Mouse (Mus musculus) liver (tissue): ENCODE results near the gene Zfp280b.
"Not testable (repeated sequence)": the region's sequence is repeated elsewhere in the genome, so short reads cannot be mapped to it uniquely, and the experiment has no call there.

ENCODE experiments used
- DNase-seq: peaks from one replicate; pipeline ENCODE4 v3.0.0-alpha.2; 2020; ENCODE audit warnings: mixed read lengths

Gene Zfp280b

DNA sequence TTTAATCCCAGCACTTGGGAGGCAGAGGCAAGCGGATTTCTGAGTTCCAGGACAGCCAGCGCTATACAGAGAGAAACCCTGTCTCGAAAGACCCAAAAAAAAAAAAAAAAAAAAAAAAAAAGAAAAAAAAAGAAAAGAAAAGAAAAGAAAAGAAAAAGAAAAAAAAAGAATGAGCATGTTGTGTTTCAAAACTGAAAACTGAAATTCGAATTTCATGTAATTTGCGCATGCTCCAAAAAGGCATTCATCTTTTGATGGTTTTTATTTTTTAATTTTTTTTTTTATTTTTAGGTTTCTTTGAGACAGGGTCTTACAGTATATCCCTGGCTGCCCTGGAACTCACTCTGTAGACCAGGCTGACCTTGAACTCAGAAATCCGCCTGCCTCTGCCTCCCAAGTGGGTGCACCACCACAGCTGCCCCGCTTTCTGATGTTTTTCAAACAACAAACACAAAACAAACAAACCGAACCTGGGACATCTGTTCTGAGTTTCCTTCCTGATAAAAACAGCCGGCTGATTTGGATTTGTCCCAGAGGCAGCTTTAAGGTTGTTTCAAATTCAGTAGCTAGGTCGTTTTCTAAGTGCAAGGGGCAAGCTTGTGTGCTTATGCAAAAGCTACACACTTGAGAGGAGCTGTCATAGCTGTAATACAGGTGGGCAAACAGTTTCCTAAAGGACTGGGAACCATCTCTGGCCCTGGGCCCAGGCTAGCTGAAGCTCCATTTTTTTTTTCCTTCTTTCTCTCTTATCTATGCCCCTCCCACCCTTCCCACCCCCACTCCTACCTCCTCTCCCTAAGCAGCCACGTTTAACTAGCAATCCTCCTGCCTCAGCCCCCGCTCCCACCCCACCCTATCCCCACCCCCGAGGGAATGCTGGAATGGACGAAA, 694 bp upstream of the Zfp280b start:
- DNase-seq = no peak

DNA sequence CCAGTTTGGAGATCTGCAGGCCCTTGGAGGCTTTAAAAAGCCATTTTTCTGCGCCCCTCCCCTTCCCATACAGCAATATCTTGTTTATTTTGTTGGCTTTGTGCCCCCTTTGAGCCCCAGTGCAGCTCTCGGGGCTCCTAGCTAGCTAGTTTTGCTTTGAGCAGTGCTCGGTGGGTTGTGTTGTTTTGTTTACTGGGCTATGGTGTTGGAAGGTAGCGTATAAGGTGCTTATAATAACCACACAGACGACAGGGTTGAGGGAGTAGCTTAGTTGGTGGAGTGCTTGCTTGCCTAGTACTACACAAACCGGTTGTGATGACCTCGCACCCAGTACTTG, 637 bp downstream of the Zfp280b start:
- DNase-seq = no peak

DNA sequence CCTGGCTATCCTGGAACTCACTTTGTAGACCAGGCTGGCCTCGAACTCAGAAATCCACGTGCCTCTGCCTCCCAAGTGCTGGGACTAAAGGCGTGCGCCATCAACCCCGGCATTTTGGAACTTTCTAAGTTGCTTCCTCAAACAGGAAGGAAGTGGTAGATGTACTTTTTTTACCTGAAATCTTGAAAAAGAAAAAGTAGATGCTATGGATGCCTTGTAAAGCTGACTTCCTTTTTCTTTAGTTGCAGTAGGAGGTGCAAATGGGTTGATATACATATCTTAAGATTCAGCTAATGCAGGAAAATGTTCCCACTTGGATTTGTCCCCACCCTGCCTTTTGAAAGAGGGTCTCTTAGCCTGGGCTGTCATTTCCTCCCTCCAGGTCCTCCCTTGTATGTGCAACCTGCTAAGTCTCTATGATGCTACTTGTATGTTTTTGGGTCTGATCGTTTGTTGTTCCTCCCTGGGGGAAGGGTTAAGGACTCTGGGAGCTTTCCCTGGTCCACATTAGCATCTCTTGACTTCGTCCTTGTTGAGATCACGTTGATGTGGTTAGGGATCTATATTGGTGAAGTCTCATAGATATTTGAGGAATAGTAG, 1.7 kb downstream of the Zfp280b start:
- no peak for DNase-seq

DNA sequence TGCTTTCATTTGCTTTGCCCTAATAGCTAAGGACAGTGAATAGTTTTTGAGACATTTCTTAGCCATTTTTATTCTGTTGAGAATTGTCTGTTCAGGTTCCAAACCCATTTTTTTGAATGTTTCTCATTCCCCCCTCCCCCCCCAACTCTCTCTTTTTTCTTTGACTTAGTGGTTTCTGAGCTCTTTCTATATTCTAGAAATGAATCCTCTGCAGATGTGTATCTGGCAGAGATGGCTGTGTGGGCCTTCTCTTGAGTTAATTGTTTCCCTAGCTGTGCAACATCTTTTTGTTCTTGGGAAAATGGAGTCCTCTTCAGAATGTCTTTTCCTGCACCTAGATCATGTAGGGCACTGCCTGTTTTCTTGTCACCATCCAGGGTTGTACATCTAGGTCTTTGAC, 2.8 kb downstream of the Zfp280b start:
- no peak for DNase-seq

DNA sequence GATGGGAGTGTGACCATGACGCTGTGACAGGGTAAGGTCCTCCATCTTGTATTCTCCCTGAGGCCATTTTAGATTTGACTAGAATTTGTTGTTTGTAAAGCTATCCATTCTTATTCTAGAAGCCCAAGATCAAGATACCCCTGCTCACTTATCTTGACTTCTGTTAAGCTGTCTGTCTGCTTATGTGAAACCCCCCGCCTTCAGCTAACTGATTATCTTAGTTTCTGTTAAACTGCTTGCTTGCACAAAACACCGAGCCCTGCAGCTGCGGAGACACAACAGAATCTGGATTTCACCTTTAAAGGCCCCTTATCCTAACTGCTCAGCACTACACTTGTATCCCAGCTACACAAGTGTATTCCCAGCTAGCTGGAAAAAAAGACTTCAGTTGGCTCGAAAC, 4.5 kb downstream of the Zfp280b start:
- DNase-seq = no peak

DNA sequence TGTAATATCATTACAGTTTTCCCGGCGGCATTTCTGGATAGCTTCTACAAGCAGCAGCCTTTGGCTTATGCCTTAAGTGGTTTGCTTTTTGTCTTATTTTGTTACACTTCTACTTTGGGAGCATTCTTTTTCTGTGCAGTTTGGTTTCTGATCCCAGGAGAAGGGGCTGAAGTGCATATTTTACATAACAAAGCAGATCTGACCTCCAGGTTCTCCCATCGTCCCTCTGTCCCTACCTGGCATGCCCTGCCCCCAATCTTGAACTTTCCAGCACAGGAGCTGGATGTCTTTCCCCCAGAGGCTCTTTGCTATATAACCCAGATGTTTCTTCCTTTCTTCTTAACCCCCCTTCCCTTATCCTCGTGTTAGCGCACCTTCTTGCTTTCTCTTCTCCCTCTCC, 12.9 kb downstream of the Zfp280b start:
- no peak for DNase-seq

DNA sequence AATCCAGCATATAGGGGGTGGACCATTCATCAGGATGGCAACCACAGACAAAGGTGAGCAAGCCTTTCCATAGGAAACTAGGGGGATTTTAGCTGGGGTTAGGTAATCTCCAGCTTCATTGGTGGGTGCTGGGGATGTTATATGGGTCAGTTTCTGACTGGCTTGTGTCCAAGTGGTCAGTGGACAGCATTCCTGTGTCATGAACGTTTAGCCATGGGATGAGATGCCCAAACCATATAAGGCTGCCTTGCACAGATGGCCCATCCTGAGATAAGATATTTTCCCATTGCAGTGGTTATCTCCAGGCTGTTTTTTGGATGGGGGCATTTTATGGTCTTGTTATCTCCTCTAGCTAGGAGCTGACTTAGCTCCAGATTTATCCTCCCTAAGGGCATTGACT, 14.3 kb downstream of the Zfp280b start:
- no peak for DNase-seq

DNA sequence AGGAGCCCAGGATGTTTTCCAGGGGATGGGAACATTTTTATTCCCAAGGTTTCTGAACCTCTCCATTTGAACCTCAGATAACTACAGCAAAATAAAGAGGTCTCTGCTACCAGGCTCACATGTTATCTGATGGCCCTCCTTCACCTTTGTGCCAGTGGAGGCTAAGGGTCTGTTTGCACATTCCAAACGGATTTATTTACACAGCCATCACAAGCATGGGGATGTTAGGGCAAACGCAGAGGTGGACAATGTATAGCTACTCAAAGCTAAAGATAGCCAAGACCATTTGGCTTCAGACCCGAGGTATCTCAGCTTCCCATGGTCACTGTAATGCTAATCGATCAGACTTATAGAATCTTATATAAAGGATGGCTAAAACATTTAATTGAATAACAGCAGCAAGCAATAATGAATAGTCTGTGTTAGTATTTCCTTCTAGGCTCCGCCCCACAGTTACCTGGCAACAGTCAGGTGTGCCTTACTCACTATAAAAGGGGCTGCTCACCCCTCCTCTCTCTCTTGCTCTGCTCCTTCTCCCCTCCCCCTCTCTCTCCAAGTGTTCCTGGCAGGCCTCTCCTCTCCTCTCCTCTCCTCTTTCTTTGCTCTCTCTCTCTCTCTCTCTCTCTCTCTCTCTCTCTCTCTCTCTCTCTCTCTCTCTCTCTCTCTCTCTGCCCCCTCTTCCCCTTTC, 14.9 kb downstream of the Zfp280b start:
- no peak for DNase-seq

DNA sequence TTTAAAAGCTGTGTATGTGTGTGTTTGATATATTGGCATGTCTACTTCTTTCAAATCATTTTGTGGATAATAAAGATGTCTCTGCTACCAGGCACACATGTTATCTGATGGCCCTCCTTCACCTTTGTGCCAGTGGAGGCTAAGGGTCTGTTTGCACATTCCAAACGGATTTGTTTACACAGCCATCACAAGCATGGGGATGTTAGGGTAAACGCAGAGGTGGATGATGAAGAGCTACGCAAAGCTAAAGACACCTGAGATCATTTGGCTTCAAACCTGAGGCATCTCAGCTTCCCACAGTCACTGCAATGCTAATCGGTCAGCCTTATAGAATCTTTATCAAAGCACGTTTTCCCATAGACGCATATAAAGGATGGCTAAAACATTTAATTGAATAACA, 16.5 kb downstream of the Zfp280b start:
- DNase-seq = no peak

DNA sequence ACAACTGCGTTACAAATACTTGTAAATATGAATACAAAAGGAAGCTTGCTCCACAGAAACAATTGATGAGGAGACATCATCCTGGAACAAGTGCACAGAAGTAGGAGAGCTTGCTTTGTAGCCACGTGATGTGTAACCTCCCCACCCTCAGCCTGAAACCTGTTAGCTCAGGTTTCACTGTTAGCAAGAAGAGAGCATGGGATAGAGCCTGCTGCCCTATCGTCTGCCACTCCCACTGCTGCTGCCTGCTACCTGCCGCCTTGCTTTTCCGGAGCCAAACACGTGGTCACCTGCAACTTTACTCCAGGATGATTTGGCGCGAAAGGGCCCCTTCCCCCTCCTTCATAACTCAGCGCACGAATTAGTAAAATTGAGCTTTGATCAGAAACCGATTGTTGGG, 19.4 kb downstream of the Zfp280b start:
- no peak for DNase-seq

DNA sequence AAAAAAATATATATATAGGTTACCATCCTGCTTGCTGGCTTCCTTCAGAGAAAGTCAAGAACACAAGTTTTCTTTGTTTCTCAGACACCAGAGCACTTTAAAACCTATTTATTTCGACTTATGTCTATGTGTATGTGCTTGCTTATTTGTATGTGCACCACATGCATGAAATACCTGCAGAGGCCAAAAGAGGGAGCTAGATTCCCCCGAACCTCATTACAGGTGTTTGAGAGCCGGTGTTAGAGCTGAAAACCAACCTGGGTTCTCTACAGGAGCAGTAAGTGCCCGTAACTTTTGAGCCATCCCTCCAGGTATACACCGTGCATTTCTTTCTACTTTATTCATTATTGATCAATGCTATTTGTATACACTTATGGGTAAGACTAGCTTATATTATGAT, 30.0 kb downstream of the Zfp280b start:
- DNase-seq = no peak

DNA sequence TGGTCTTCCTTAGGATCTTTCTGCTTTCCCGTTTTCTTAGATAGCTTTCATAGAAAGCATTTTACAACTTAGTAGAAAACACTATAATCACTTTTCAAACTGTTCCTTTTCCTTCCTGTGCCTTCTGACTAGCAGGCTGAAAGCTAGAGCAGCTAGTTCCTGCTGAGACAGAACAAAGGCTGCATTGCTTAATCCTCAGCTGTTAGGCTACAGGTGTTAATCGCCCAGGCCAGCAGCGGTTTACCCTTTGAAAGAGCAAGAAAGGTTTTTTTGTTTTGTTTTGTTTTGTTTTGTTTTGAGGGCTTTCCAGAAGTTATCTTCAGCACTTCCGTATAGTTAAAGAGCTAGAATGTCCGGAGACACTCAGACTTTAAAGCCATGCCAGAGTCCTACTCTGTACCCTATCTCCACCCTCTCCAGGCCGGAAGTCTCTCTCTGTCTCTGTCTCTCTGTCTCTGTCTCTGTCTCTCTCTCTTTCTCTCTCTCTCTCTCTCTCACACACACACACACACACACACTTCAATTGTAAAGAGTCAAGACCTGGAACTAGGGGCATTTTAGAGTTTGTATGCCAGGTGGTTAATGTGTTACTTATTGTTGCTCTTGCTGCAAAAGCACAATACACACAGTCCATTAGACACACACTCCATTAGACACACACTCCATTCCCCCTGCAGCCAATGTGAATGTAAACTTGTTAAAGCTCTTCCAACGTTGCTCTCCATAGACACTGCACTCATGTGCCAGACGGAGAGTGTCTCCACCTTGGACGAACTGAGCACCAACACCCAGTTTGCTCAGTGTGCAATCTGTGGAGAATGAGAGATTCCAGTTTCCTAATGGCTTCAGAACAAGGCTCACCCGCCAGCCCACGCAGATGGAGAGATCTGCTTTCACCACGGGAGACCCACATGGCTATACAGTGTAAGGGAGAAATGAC, 35.5 kb downstream of the Zfp280b start:
- no peak for DNase-seq

DNA sequence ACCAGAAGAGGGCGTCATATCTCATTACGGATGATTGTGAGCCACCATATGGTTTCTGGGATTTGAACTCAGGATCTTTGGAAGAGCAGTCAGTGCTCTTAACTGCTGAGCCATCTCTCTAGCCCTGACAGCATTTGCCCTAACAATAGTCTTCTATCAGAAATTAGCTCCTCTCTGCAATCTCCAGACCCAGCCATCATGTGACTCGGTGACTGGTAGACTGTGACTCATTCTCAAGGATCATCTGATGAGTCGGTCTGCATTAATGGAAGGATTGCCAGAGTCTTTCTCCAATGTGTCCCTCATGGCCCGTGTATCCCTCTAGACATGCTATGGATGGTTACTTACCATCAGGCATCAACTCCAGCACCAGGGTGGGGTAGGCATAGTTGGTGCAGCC, 39.6 kb downstream of the Zfp280b start:
- not testable (repeated sequence) for DNase-seq

DNA sequence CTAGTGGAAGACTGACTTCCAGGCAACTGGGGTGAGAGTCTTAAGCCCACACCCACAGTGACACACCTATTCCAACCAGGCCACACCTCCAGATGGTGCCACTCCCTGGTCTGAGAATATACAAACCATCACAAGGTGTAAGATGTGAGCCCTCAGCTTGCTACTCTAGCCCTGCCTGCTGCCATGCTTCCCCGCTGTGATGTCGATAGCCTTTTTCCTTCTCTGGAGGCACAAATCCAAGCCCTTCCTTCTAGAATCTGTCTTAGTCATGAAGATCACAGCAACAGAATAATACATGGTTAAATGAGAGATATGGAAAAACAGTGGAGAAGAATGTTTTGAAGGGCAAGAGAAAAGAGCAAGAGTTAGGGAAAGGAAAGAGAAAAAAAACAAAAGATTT, 44.6 kb downstream of the Zfp280b start:
- DNase-seq = not testable (repeated sequence)
